Mouse (Mus musculus): ENCODE results near the gene Tprkb. TPM values are rescaled to one million over a fixed set of nuclear protein-coding genes. Genes with fewer than 3 reads are reported as not detected.
"Not testable (repeated sequence)": the region's sequence is repeated elsewhere in the genome, so short reads cannot be mapped to it uniquely, and the experiment has no call there.

Gene Tprkb
- polyA plus RNA-seq, 1 experiment from 2014 or later = 41.0 TPM

GRCm38 (mm10) chr6:85919401-85919800, 7.7 kb downstream of the Tprkb start:
- Histone ChIP-seq H3K27ac (no peak overlapping the region), H3K36me3 (peaks cover 24% of the 10 kb centered on the region), H3K4me1 (peaks cover 13% of the 10 kb centered on the region), H3K4me2 (no peak overlapping the region), H3K9me3 (replicated peaks) (no peaks in the 10 kb centered on the region), H3K4me3 (replicated peaks) (no peak overlapping the region), H3K27me3 (no peaks in the 10 kb centered on the region), H3K9ac (no peak overlapping the region)
- WGBS = 92% methylated on average over 4 of the region's 4 CpGs
- no peak for ATAC-seq (replicated peaks; ENCODE audit: low FRiP score)

- ATAC-seq (replicated peaks; ENCODE audit: low FRiP score) = no peak
- H3K36me3 ChIP-seq = peaks cover 64% of the 10 kb centered on the region
Measured at GRCm38 (mm10) chr6:85923643-85924042, 12.0 kb downstream of the Tprkb start.

GRCm38 (mm10) chr6:85926709-85927108, 15.0 kb downstream of the Tprkb start:
- Histone ChIP-seq H3K27me3 (no peaks in the 10 kb centered on the region), H3K36me3 (peaks cover 77% of the 10 kb centered on the region), H3K4me1 (no peaks in the 10 kb centered on the region), H3K4me2 (no peak overlapping the region), H3K4me3 (replicated peaks) (no peak overlapping the region), H3K9me3 (replicated peaks) (no peaks in the 10 kb centered on the region), H3K9ac (no peak overlapping the region), H3K27ac (peak overlapping the region; percentile 24; the same call in 1 of the 2 replicates)
- no peak for ATAC-seq (replicated peaks; ENCODE audit: low FRiP score)
- 93% methylated on average over 1 of the region's 1 CpGs for WGBS

More at GRCm38 (mm10) chr6:85923643-85924042, 12.0 kb downstream of the Tprkb start:
- Histone ChIP-seq H3K9me3 (replicated peaks) (no peaks in the 10 kb centered on the region), H3K4me3 (replicated peaks) (no peak overlapping the region), H3K4me2 (no peak overlapping the region), H3K4me1 (no peaks in the 10 kb centered on the region), H3K27me3 (no peaks in the 10 kb centered on the region), H3K27ac (no peak overlapping the region), H3K9ac (no peak overlapping the region)
- WGBS = 94% methylated on average over 1 of the region's 1 CpGs

GRCm38 (mm10) chr6:85927476-85928464, 16.1 kb downstream of the Tprkb start:
- no peaks in the 10 kb centered on the region for H3K4me1 ChIP-seq
- H3K36me3 ChIP-seq = peaks cover 77% of the 10 kb centered on the region
- no peak overlapping the region for H3K9ac ChIP-seq
- no peak overlapping the region for H3K27ac ChIP-seq
- H3K9me3 ChIP-seq (replicated peaks) = no peaks in the 10 kb centered on the region
- ATAC-seq (replicated peaks; ENCODE audit: low FRiP score) = peak; percentile 54
- 91% methylated on average over 9 of the region's 9 CpGs for WGBS
- H3K27me3 ChIP-seq = no peaks in the 10 kb centered on the region
- no peak overlapping the region for H3K4me3 ChIP-seq (replicated peaks)
- no peak overlapping the region for H3K4me2 ChIP-seq

GRCm38 (mm10) chr6:85929312-85929711, 17.6 kb downstream of the Tprkb start:
- ATAC-seq (replicated peaks; ENCODE audit: low FRiP score) = no peak
- Histone ChIP-seq H3K27ac (no peak overlapping the region), H3K27me3 (no peaks in the 10 kb centered on the region), H3K4me2 (no peak overlapping the region), H3K4me3 (replicated peaks) (no peak overlapping the region), H3K9ac (no peak overlapping the region), H3K9me3 (replicated peaks) (no peaks in the 10 kb centered on the region), H3K4me1 (no peaks in the 10 kb centered on the region), H3K36me3 (peaks cover 68% of the 10 kb centered on the region)
- WGBS = 82% methylated on average over 1 of the region's 1 CpGs

- Histone ChIP-seq H3K4me2 (no peak overlapping the region), H3K4me3 (replicated peaks) (no peak overlapping the region), H3K27me3 (no peaks in the 10 kb centered on the region), H3K9ac (no peak overlapping the region), H3K36me3 (peaks cover 24% of the 10 kb centered on the region), H3K9me3 (replicated peaks) (no peaks in the 10 kb centered on the region), H3K27ac (no peak overlapping the region), H3K4me1 (peaks cover 10% of the 10 kb centered on the region)
- ATAC-seq (replicated peaks; ENCODE audit: low FRiP score) = no peak
- WGBS = 66% methylated on average over 8 of the region's 8 CpGs
Measured at GRCm38 (mm10) chr6:85934047-85934446, 22.4 kb downstream of the Tprkb start.

- no peak overlapping the region for H3K4me2 ChIP-seq
- H3K4me3 ChIP-seq (replicated peaks) = no peak overlapping the region
- H3K36me3 ChIP-seq = peaks cover 12% of the 10 kb centered on the region
- no peaks in the 10 kb centered on the region for H3K9me3 ChIP-seq (replicated peaks)
- no peak overlapping the region for H3K27ac ChIP-seq
- no peaks in the 10 kb centered on the region for H3K27me3 ChIP-seq
- no peak for ATAC-seq (replicated peaks; ENCODE audit: low FRiP score)
- 70% methylated on average over 3 of the region's 3 CpGs for WGBS
- H3K4me1 ChIP-seq = peaks cover 10% of the 10 kb centered on the region
- no peak overlapping the region for H3K9ac ChIP-seq
Measured at GRCm38 (mm10) chr6:85935646-85936045, 24.0 kb downstream of the Tprkb start.

- H3K27me3 ChIP-seq; H3K9me3 ChIP-seq (replicated peaks): not testable (repeated sequence)
- Histone ChIP-seq H3K4me1 (peaks cover 10% of the 10 kb centered on the region), H3K36me3 (peaks cover 16% of the 10 kb centered on the region), H3K9ac (peak overlapping the region; percentile 62), H3K4me3 (replicated peaks) (peak overlapping the region; percentile 54), H3K27ac (peak overlapping the region; percentile 87), H3K4me2 (peak overlapping the region; percentile 73)
- 1% methylated on average over 45 of the region's 50 CpGs for WGBS
- peak; percentile 96 for ATAC-seq (replicated peaks; ENCODE audit: low FRiP score)
Measured at GRCm38 (mm10) chr6:85936508-85937465, 25.1 kb downstream of the Tprkb start.

GRCm38 (mm10) chr6:85938701-85939100, 27.0 kb downstream of the Tprkb start:
- peaks cover 23% of the 10 kb centered on the region for H3K36me3 ChIP-seq
- H3K9me3 ChIP-seq (replicated peaks) = no peaks in the 10 kb centered on the region
- H3K4me3 ChIP-seq (replicated peaks) = no peak overlapping the region
- 81% methylated on average over 10 of the region's 10 CpGs for WGBS
- H3K4me1 ChIP-seq = peaks cover 10% of the 10 kb centered on the region
- no peak overlapping the region for H3K27ac ChIP-seq
- no peaks in the 10 kb centered on the region for H3K27me3 ChIP-seq
- H3K4me2 ChIP-seq = no peak overlapping the region
- H3K9ac ChIP-seq = no peak overlapping the region
- no peak for ATAC-seq (replicated peaks; ENCODE audit: low FRiP score)

- no peak overlapping the region for H3K27ac ChIP-seq
- H3K9ac ChIP-seq = no peak overlapping the region
- no peaks in the 10 kb centered on the region for H3K27me3 ChIP-seq
- 93% methylated on average over 3 of the region's 3 CpGs for WGBS
- ATAC-seq (replicated peaks; ENCODE audit: low FRiP score) = no peak
- H3K36me3 ChIP-seq = peaks cover 59% of the 10 kb centered on the region
- H3K4me1 ChIP-seq = peaks cover 2% of the 10 kb centered on the region; the same call in 1 of the 2 replicates
- no peak overlapping the region for H3K4me2 ChIP-seq
- no peak overlapping the region for H3K4me3 ChIP-seq (replicated peaks)
- H3K9me3 ChIP-seq (replicated peaks) = no peaks in the 10 kb centered on the region
Measured at GRCm38 (mm10) chr6:85942469-85942868, 30.8 kb downstream of the Tprkb start.

GRCm38 (mm10) chr6:85948549-85948948, 36.9 kb downstream of the Tprkb start:
- H3K4me1 ChIP-seq = no peaks in the 10 kb centered on the region
- no peak overlapping the region for H3K4me2 ChIP-seq
- peaks cover 96% of the 10 kb centered on the region for H3K36me3 ChIP-seq
- no peak for ATAC-seq (replicated peaks; ENCODE audit: low FRiP score)
- no peak overlapping the region for H3K9ac ChIP-seq
- H3K4me3 ChIP-seq (replicated peaks) = no peak overlapping the region
- H3K27me3 ChIP-seq = no peaks in the 10 kb centered on the region
- H3K27ac ChIP-seq = no peak overlapping the region
- H3K9me3 ChIP-seq (replicated peaks) = no peaks in the 10 kb centered on the region
- WGBS = 79% methylated on average over 6 of the region's 6 CpGs

- Histone ChIP-seq H3K27ac (no peak overlapping the region), H3K27me3 (no peaks in the 10 kb centered on the region), H3K4me1 (peaks cover 10% of the 10 kb centered on the region), H3K36me3 (peaks cover 55% of the 10 kb centered on the region), H3K4me2 (no peak overlapping the region), H3K9me3 (replicated peaks) (no peaks in the 10 kb centered on the region), H3K4me3 (replicated peaks) (no peak overlapping the region), H3K9ac (no peak overlapping the region)
- WGBS = 83% methylated on average over 3 of the region's 3 CpGs
- no peak for ATAC-seq (replicated peaks; ENCODE audit: low FRiP score)
Measured at GRCm38 (mm10) chr6:85957581-85957980, 45.9 kb downstream of the Tprkb start.

All from kidney, embryonic 15.5 days (tissue).